In genomic region chr12:85280845-85281651, GRCm38 (mm10) we compare ENCODE assay signal across 8 mouse cellular contexts. TPM values are rescaled to one million over a fixed set of nuclear protein-coding genes. Genes with fewer than 3 reads are reported as not detected.
DNase-seq lines count a peak whose midpoint lies in the region; ATAC-seq lines count a peak whose summit lies in the region.

No protein-coding gene starts in this region.

- no peak for ATAC-seq in megakaryocyte, adult 5-6 weeks (ENCODE audit: poor library complexity, severe bottlenecking)
- ATAC-seq in limb, embryonic 15.5 days (ENCODE audit: insufficient number of reproducible peaks, low FRiP score, low TSS enrichment, low read depth), result no peak
- ATAC-seq in stomach, embryonic 16.5 days (ENCODE audit: insufficient read depth, low FRiP score), result peak; percentile 19; the same call in 1 of the 2 replicates

- H3K9me3 ChIP-seq in megakaryocyte, embryonic 14.5 days, result no peaks in the 10 kb centered on the region
- H3K9me3 ChIP-seq in limb, embryonic 15.5 days, result no peaks in the 10 kb centered on the region
- H3K9me3 ChIP-seq in stomach, embryonic 16.5 days (replicated peaks; ENCODE audit: control insufficient read depth, low read length), result no peaks in the 10 kb centered on the region

- DNase-seq in cerebellum, adult 11-12 months, result peak; percentile 27
- no peak for DNase-seq in cerebellum, postnatal 25 days
- no peak for DNase-seq in retina, postnatal 1 day
- DNase-seq in gastrocnemius, adult 8-10 months (ENCODE audit: low spot score in 2 of 2), result no peak

- H3K27me3 ChIP-seq in megakaryocyte, embryonic 14.5 days (replicated peaks), result peaks cover 2% of the 10 kb centered on the region
- no peaks in the 10 kb centered on the region for H3K27me3 ChIP-seq in limb, embryonic 15.5 days
- no peaks in the 10 kb centered on the region for H3K27me3 ChIP-seq in stomach, embryonic 16.5 days (ENCODE audit: control insufficient read depth, insufficient read depth, low read length)

- H3K27ac ChIP-seq in limb, embryonic 15.5 days, result no peak overlapping the region
- H3K27ac ChIP-seq in stomach, embryonic 16.5 days (ENCODE audit: low read length), result no peak overlapping the region

- no peak overlapping the region for H3K9ac ChIP-seq in limb, embryonic 15.5 days
- H3K9ac ChIP-seq in stomach, embryonic 16.5 days (ENCODE audit: low read length), result no peak overlapping the region

- H3K36me3 ChIP-seq in megakaryocyte, embryonic 14.5 days (replicated peaks; ENCODE audit: low read length), result peaks cover 20% of the 10 kb centered on the region
- H3K36me3 ChIP-seq in limb, embryonic 15.5 days, result no peaks in the 10 kb centered on the region
- 0 out of 2 replicates have a peak, but pooled peaks cover 2% of the 10 kb centered on the region for H3K36me3 ChIP-seq in stomach, embryonic 16.5 days (ENCODE audit: control insufficient read depth, insufficient read depth, low read length)

- WGBS in limb, embryonic 15.5 days, result 65% methylated on average over 12 of the region's 12 CpGs
- 51% methylated on average over 12 of the region's 12 CpGs for WGBS in stomach, embryonic 16.5 days

- peak overlapping the region; percentile 95 for H3K4me3 ChIP-seq in megakaryocyte, embryonic 14.5 days (replicated peaks)
- H3K4me3 ChIP-seq in limb, embryonic 15.5 days, result peak overlapping the region; percentile 63; the same call in 1 of the 2 replicates
- H3K4me3 ChIP-seq in stomach, embryonic 16.5 days (replicated peaks; ENCODE audit: low read length), result no peak overlapping the region

- H3K4me2 ChIP-seq in limb, embryonic 15.5 days, result peak overlapping the region; percentile 83
- peak overlapping the region; percentile 77 for H3K4me2 ChIP-seq in stomach, embryonic 16.5 days (ENCODE audit: low read depth, low read length)

- peaks cover 24% of the 10 kb centered on the region for H3K4me1 ChIP-seq in megakaryocyte, embryonic 14.5 days
- peaks cover 7% of the 10 kb centered on the region for H3K4me1 ChIP-seq in limb, embryonic 15.5 days
- peaks cover 4% of the 10 kb centered on the region for H3K4me1 ChIP-seq in stomach, embryonic 16.5 days (ENCODE audit: control insufficient read depth, insufficient read depth, low read length)

RNA-seq across cellular contexts. Expression of gene Acyp1, which starts 7.2 kb away (rescaled TPM):
- polyA plus RNA-seq in megakaryocyte, embryonic 14.5 days (2012; ENCODE audit: insufficient read depth, low replicate concordance), result 29.0 TPM in 1 of 2 replicates, not detected in the other
- 40.9 and 41.2 TPM in 2 replicates for total RNA-seq in megakaryocyte, adult 5-6 weeks (2015)
- 26.2 and 49.4 TPM in 2 replicates for total RNA-seq in megakaryocyte, adult 5-6 weeks (2017)
- polyA plus RNA-seq in limb, embryonic 15.5 days (2015; fragmentation: Nextera tagmentation; extraction: Ambion mirVana), result 41.8 and 42.0 TPM in 2 replicates
- 39.5 and 50.6 TPM in 2 replicates for polyA plus RNA-seq in stomach, embryonic 16.5 days (2015; fragmentation: Nextera tagmentation; extraction: Ambion mirVana)
- total RNA-seq in gastrocnemius, adult 8-10 months (2022), result 10 to 100 TPM; 53.5 to 69.6 (median 58.9) TPM

RNA-seq across cellular contexts. Expression of gene Zc2hc1c, which starts 7.3 kb away (rescaled TPM):
- polyA plus RNA-seq in megakaryocyte, embryonic 14.5 days (2012; ENCODE audit: insufficient read depth, low replicate concordance), result not detected in 2 replicates
- not detected in 2 replicates for total RNA-seq in megakaryocyte, adult 5-6 weeks (2015)
- 0.04 TPM in 1 of 2 replicates, not detected in the other for total RNA-seq in megakaryocyte, adult 5-6 weeks (2017)
- 1.9 and 2.2 TPM in 2 replicates for polyA plus RNA-seq in limb, embryonic 15.5 days (2015; fragmentation: Nextera tagmentation; extraction: Ambion mirVana)
- polyA plus RNA-seq in stomach, embryonic 16.5 days (2015; fragmentation: Nextera tagmentation; extraction: Ambion mirVana), result 2.0 and 2.1 TPM in 2 replicates
- 1 to 10 TPM; 1.6 to 2.2 (median 1.8) TPM for total RNA-seq in gastrocnemius, adult 8-10 months (2022)

RNA-seq across cellular contexts. Expression of gene Mlh3, which starts 10.6 kb away (rescaled TPM):
- 0.96 TPM in 1 of 2 replicates, not detected in the other for polyA plus RNA-seq in megakaryocyte, embryonic 14.5 days (2012; ENCODE audit: insufficient read depth, low replicate concordance)
- 3.7 and 4.1 TPM in 2 replicates for total RNA-seq in megakaryocyte, adult 5-6 weeks (2015)
- 6.6 and 7.1 TPM in 2 replicates for total RNA-seq in megakaryocyte, adult 5-6 weeks (2017)
- polyA plus RNA-seq in limb, embryonic 15.5 days (2015; fragmentation: Nextera tagmentation; extraction: Ambion mirVana), result 8.1 and 9.4 TPM in 2 replicates
- 6.6 and 8.4 TPM in 2 replicates for polyA plus RNA-seq in stomach, embryonic 16.5 days (2015; fragmentation: Nextera tagmentation; extraction: Ambion mirVana)
- 10 to 100 TPM; 10.8 to 12.1 (median 11.7) TPM for total RNA-seq in gastrocnemius, adult 8-10 months (2022)

RNA-seq across cellular contexts. Expression of gene Nek9, which starts 58.1 kb away (rescaled TPM):
- 2.0 and 2.6 TPM in 2 replicates for polyA plus RNA-seq in megakaryocyte, embryonic 14.5 days (2012; ENCODE audit: insufficient read depth, low replicate concordance)
- total RNA-seq in megakaryocyte, adult 5-6 weeks (2015), result 40.9 TPM in 2 replicates
- total RNA-seq in megakaryocyte, adult 5-6 weeks (2017), result 25.1 and 27.9 TPM in 2 replicates
- polyA plus RNA-seq in limb, embryonic 15.5 days (2015; fragmentation: Nextera tagmentation; extraction: Ambion mirVana), result 17.4 and 23.1 TPM in 2 replicates
- polyA plus RNA-seq in stomach, embryonic 16.5 days (2015; fragmentation: Nextera tagmentation; extraction: Ambion mirVana), result 16.8 and 17.1 TPM in 2 replicates
- 100 to 1,000 TPM; 114 to 164 (median 126) TPM for total RNA-seq in gastrocnemius, adult 8-10 months (2022)
